Mouse (Mus musculus) lung, embryonic 15.5 days (tissue): ENCODE results near the gene Tmed1. TPM values are rescaled to one million over a fixed set of nuclear protein-coding genes. Genes with fewer than 3 reads are reported as not detected.
"Not testable (repeated sequence)": the region's sequence is repeated elsewhere in the genome, so short reads cannot be mapped to it uniquely, and the experiment has no call there.

Experiments
- ATAC-seq: fragments of 200-750 bp; cut with Nextera tagmentation; 2 replicates; pipeline ENCODE4 v1.8.0; 2017; ENCODE audit warnings: moderate number of reproducible peaks, borderline replicate concordance; ENCODE audit not compliant: low FRiP score, low TSS enrichment; ENCODE audit errors: extremely low read depth
- H3K27ac ChIP-seq: fragments of 300-500 bp; sonication (generic); 2 replicates; pipeline ENCODE4 v1.5.1; 2015; ENCODE audit warnings: moderate library complexity, mild to moderate bottlenecking, inconsistent platforms
- H3K27me3 ChIP-seq: fragments of 300-500 bp; sonication (generic); 2 replicates; pipeline ENCODE4 v1.6.1; 2015; ENCODE audit warnings: inconsistent platforms
- H3K36me3 ChIP-seq: fragments of 300-500 bp; sonication (generic); 2 replicates; pipeline ENCODE4 v1.6.1; 2015; ENCODE audit warnings: inconsistent platforms
- H3K4me1 ChIP-seq: fragments of 300-500 bp; sonication (generic); 2 replicates; pipeline ENCODE4 v1.6.1; 2015; ENCODE audit warnings: inconsistent platforms
- H3K4me2 ChIP-seq: fragments of 300-500 bp; sonication (generic); 2 replicates; pipeline ENCODE4 v1.6.1; 2015; ENCODE audit warnings: inconsistent platforms, mild to moderate bottlenecking, moderate library complexity
- H3K4me3 ChIP-seq: fragments of 300-500 bp; sonication (generic); 2 replicates; pipeline ENCODE4 v1.5.1; 2015; ENCODE audit warnings: mild to moderate bottlenecking, inconsistent platforms
- H3K9ac ChIP-seq: fragments of 300-500 bp; sonication (generic); 2 replicates; pipeline ENCODE4 v1.6.1; 2015; ENCODE audit warnings: inconsistent platforms
- H3K9me3 ChIP-seq: fragments of 300-500 bp; sonication (generic); 2 replicates; pipeline ENCODE4 v1.6.1; 2016; ENCODE audit warnings: inconsistent platforms
- WGBS: fragments of 180-500 bp; shearing (Covaris S2); methylation state at CpG from one replicate; pipeline ENCODE4 v1.1.7; 2015; 5-methylcytosine and 5-hydroxymethylcytosine counted together
- polyA plus RNA-seq: library from polyadenylated mRNA; unstranded; fragments of >200 nt; fragmentation: Nextera tagmentation; extraction: Ambion mirVana; gene quantifications from 2 replicates; pipeline ENCODE4 v1.2.1, GENCODE M21; 2015

Gene Tmed1
- polyA plus RNA-seq, 1 experiment from 2014 or later, result 123 TPM

GRCm38 (mm10) chr9:21545916-21546788, 36.1 kb upstream of the Tmed1 start:
- H3K27me3 ChIP-seq, result no peaks in the 10 kb centered on the region
- ATAC-seq, result peak; percentile 94

GRCm38 (mm10) chr9:21545351-21545915, 35.4 kb upstream of the Tmed1 start:
- H3K27ac ChIP-seq, result peak overlapping the region; percentile 97
- peak; percentile 60 for ATAC-seq
- 11% methylated on average over 9 of the region's 9 CpGs for WGBS
- no peaks in the 10 kb centered on the region for H3K9me3 ChIP-seq
- no peaks in the 10 kb centered on the region for H3K27me3 ChIP-seq
- H3K9ac ChIP-seq, result peak overlapping the region; percentile 47
- peaks cover 27% of the 10 kb centered on the region for H3K4me1 ChIP-seq
- peak overlapping the region; percentile 77 for H3K4me2 ChIP-seq
- H3K36me3 ChIP-seq, result peaks cover 3% of the 10 kb centered on the region; the same call in 1 of the 2 replicates
- peak overlapping the region; percentile 89 for H3K4me3 ChIP-seq

More at GRCm38 (mm10) chr9:21545916-21546788, 36.1 kb upstream of the Tmed1 start:
- Histone ChIP-seq H3K4me2 (peak overlapping the region; percentile 77), H3K4me1 (peaks cover 27% of the 10 kb centered on the region), H3K27ac (peak overlapping the region; percentile 97), H3K36me3 (peaks cover 8% of the 10 kb centered on the region; the same call in 1 of the 2 replicates), H3K4me3 (peak overlapping the region; percentile 89), H3K9me3 (no peaks in the 10 kb centered on the region), H3K9ac (peak overlapping the region; percentile 47)
- under 1% methylated on average over 62 of the region's 67 CpGs for WGBS

- not testable (repeated sequence) for H3K4me2 ChIP-seq, H3K4me3 ChIP-seq, ATAC-seq, H3K9me3 ChIP-seq, H3K27ac ChIP-seq, H3K27me3 ChIP-seq, H3K36me3 ChIP-seq, H3K9ac ChIP-seq
- peaks cover 12% of the 10 kb centered on the region for H3K4me1 ChIP-seq
- WGBS, result 96% methylated on average over 2 of the region's 2 CpGs
These were observed 31.9 kb upstream of the Tmed1 start for GRCm38 (mm10) chr9:21542001-21542400.

- H3K9me3 ChIP-seq, result no peaks in the 10 kb centered on the region
- 62% methylated on average over 7 of the region's 7 CpGs for WGBS
- no peak overlapping the region for H3K9ac ChIP-seq
- H3K27ac ChIP-seq, result no peak overlapping the region
- peaks cover 8% of the 10 kb centered on the region for H3K4me1 ChIP-seq
- no peak for ATAC-seq
- H3K4me3 ChIP-seq, result no peak overlapping the region
- H3K4me2 ChIP-seq, result no peak overlapping the region
- no peaks in the 10 kb centered on the region for H3K36me3 ChIP-seq
- H3K27me3 ChIP-seq, result no peaks in the 10 kb centered on the region
These were observed 30.1 kb upstream of the Tmed1 start for GRCm38 (mm10) chr9:21539981-21540753.

- H3K4me3 ChIP-seq, result no peak overlapping the region
- WGBS, result 68% methylated on average over 4 of the region's 4 CpGs
- no peak for ATAC-seq
- no peak overlapping the region for H3K4me2 ChIP-seq
- no peaks in the 10 kb centered on the region for H3K36me3 ChIP-seq
- H3K4me1 ChIP-seq, result no peaks in the 10 kb centered on the region
- no peak overlapping the region for H3K27ac ChIP-seq
- H3K9ac ChIP-seq, result no peak overlapping the region
- H3K9me3 ChIP-seq, result no peaks in the 10 kb centered on the region
- H3K27me3 ChIP-seq, result no peaks in the 10 kb centered on the region
These were observed 27.0 kb upstream of the Tmed1 start for GRCm38 (mm10) chr9:21537009-21537408.

GRCm38 (mm10) chr9:21536501-21536900, 26.4 kb upstream of the Tmed1 start:
- Histone ChIP-seq H3K27ac (no peak overlapping the region), H3K4me2 (no peak overlapping the region), H3K4me1 (no peaks in the 10 kb centered on the region), H3K9me3 (no peaks in the 10 kb centered on the region), H3K36me3 (no peaks in the 10 kb centered on the region), H3K9ac (no peak overlapping the region), H3K4me3 (no peak overlapping the region), H3K27me3 (no peaks in the 10 kb centered on the region)
- no peak for ATAC-seq
- WGBS, result 92% methylated on average over 14 of the region's 14 CpGs

- Histone ChIP-seq H3K9ac (no peak overlapping the region), H3K4me3 (no peak overlapping the region), H3K27me3 (no peaks in the 10 kb centered on the region), H3K27ac (no peak overlapping the region), H3K4me2 (no peak overlapping the region), H3K4me1 (no peaks in the 10 kb centered on the region), H3K9me3 (no peaks in the 10 kb centered on the region), H3K36me3 (no peaks in the 10 kb centered on the region)
- ATAC-seq, result no peak
- WGBS, result 65% methylated on average over 1 of the region's 1 CpGs
These were observed 17.9 kb upstream of the Tmed1 start for GRCm38 (mm10) chr9:21527917-21528324.

GRCm38 (mm10) chr9:21527100-21527801, 17.2 kb upstream of the Tmed1 start:
- Histone ChIP-seq H3K27me3 (no peaks in the 10 kb centered on the region), H3K4me2 (no peak overlapping the region), H3K27ac (no peak overlapping the region), H3K36me3 (no peaks in the 10 kb centered on the region), H3K9ac (no peak overlapping the region), H3K9me3 (no peaks in the 10 kb centered on the region), H3K4me3 (no peak overlapping the region), H3K4me1 (no peaks in the 10 kb centered on the region)
- WGBS, result 96% methylated on average over 2 of the region's 2 CpGs
- no peak for ATAC-seq

GRCm38 (mm10) chr9:21526634-21526944, 16.5 kb upstream of the Tmed1 start:
- 39% methylated on average over 3 of the region's 3 CpGs for WGBS
- Histone ChIP-seq H3K9ac (no peak overlapping the region), H3K9me3 (no peaks in the 10 kb centered on the region), H3K4me1 (no peaks in the 10 kb centered on the region), H3K27ac (no peak overlapping the region), H3K4me2 (peak overlapping the region; percentile 1; the same call in 1 of the 2 replicates), H3K27me3 (no peaks in the 10 kb centered on the region), H3K36me3 (no peaks in the 10 kb centered on the region), H3K4me3 (no peak overlapping the region)
- ATAC-seq, result no peak

- Histone ChIP-seq H3K4me3 (no peak within 1 kb of the TSS), H3K4me2 (peak within 1 kb of the TSS; percentile 1; the same call in 1 of the 2 replicates), H3K27ac (no peak within 1 kb of the TSS), H3K36me3 (no peaks in the 10 kb centered on the region), H3K9ac (no peak within 1 kb of the TSS), H3K27me3 (no peaks in the 10 kb centered on the region), H3K9me3 (no peaks in the 10 kb centered on the region), H3K4me1 (no peaks in the 10 kb centered on the region)
- 48% methylated on average over 14 of the region's 14 CpGs for WGBS
- no peak for ATAC-seq
These were observed 16.0 kb upstream of the Tmed1 start, which contains the start of gene AB124611 for GRCm38 (mm10) chr9:21525937-21526633. Gene AB124611, plus strand, starts transcription at chr9:21526176.
